Mouse (Mus musculus) CH12.LX (cell line): ENCODE results near the gene Ano10. TPM values are rescaled to one million over a fixed set of nuclear protein-coding genes. Genes with fewer than 3 reads are reported as not detected.

Experiments
- DNase-seq: peaks from one replicate; pipeline ENCODE4 v3.0.0-alpha.2; 2013; ENCODE audit errors: extremely low read depth
- H3K27ac ChIP-seq: 2 replicates; pipeline ENCODE4 v1.5.1; 2012; ENCODE audit warnings: low read depth, mild to moderate bottlenecking, control low read depth, moderate library complexity; ENCODE audit not compliant: insufficient read depth
- H3K27me3 ChIP-seq: replicated peaks from 2 replicates; pipeline ENCODE3; 2012; ENCODE audit warnings: inconsistent platforms
- H3K36me3 ChIP-seq, 2 experiments: replicated peaks in 1 of 2; 2 replicates each; pipeline versions ENCODE3 to v1.6.1; 2012; ENCODE audit warnings: inconsistent platforms in 1 of 2, low read length in 1 of 2, mild to moderate bottlenecking in 1 of 2, mixed read lengths in 1 of 2, moderate library complexity in 1 of 2; ENCODE audit not compliant: control insufficient read depth in 1 of 2, insufficient read depth in 1 of 2
- H3K4me1 ChIP-seq, 2 experiments: 2 replicates each; pipeline ENCODE4 v1.6.1; 2012; ENCODE audit warnings: inconsistent platforms in 1 of 2, moderate library complexity in 1 of 2; ENCODE audit not compliant: insufficient read depth in 2 of 2, control insufficient read depth in 1 of 2
- H3K4me2 ChIP-seq: 2 replicates; pipeline ENCODE4 v1.6.1; 2012; ENCODE audit warnings: low read depth, mild to moderate bottlenecking, control low read depth; ENCODE audit not compliant: poor library complexity, insufficient read depth, severe bottlenecking
- H3K4me3 ChIP-seq, 3 experiments: fragments of 150-350 bp in 1 of 3; sonication (generic) in 1 of 3; replicated peaks in 1 of 3; 2 replicates each; pipeline versions ENCODE3 to v1.5.1; 2011 to 2012; ENCODE audit warnings: low read depth in 2 of 3, low read length in 2 of 3, mild to moderate bottlenecking in 2 of 3, moderate library complexity in 2 of 3, control low read depth in 1 of 3, improper control_type of control experiment in 1 of 3, inconsistent platforms in 1 of 3, mixed read lengths in 1 of 3; ENCODE audit not compliant: poor library complexity in 1 of 3
- H3K79me2 ChIP-seq: replicated peaks from 2 replicates; pipeline ENCODE4 v1.6.1; 2012; ENCODE audit warnings: mild to moderate bottlenecking, moderate library complexity; ENCODE audit not compliant: control insufficient read depth, poor library complexity, insufficient read depth, severe bottlenecking; ENCODE audit errors: extremely low read depth
- H3K9ac ChIP-seq: 2 replicates; pipeline ENCODE4 v1.6.1; 2012; ENCODE audit warnings: low read depth, mild to moderate bottlenecking, control low read depth, moderate library complexity; ENCODE audit not compliant: insufficient read depth
- H3K9me3 ChIP-seq: replicated peaks from 2 replicates; pipeline ENCODE3; 2012; ENCODE audit warnings: low read length, inconsistent platforms, mixed read lengths
- CHD1 ChIP-seq: IDR thresholded peaks from 2 replicates; pipeline ENCODE4 v1.6.1; 2012; ENCODE audit warnings: low read depth, low read length, improper control_type of control experiment, inconsistent platforms
- CHD2 ChIP-seq: IDR thresholded peaks from 2 replicates; pipeline ENCODE4 v1.6.1; 2011; ENCODE audit warnings: low read length, improper control_type of control experiment
- CTCF ChIP-seq, 2 experiments: IDR thresholded peaks in 1 of 2; conservative IDR thresholded peaks in 1 of 2; 2 replicates each; pipeline ENCODE4 v1.5.1; 2011 to 2012; ENCODE audit warnings: low read depth in 2 of 2, low read length in 2 of 2, improper control_type of control experiment in 1 of 2, inconsistent platforms in 1 of 2, mild to moderate bottlenecking in 1 of 2, moderate library complexity in 1 of 2
- E2F4 ChIP-seq: IDR thresholded peaks from 2 replicates; pipeline ENCODE4 v1.6.1; 2011; ENCODE audit warnings: low read depth, low read length, improper control_type of control experiment; ENCODE audit not compliant: insufficient replicate concordance
- ELF1 ChIP-seq: IDR thresholded peaks from 2 replicates; pipeline ENCODE4 v1.6.1; 2014; ENCODE audit warnings: low read depth, mild to moderate bottlenecking, inconsistent platforms, low read length, improper control_type of control experiment
- ETS1 ChIP-seq: conservative IDR thresholded peaks from 2 replicates; pipeline ENCODE4 v1.6.1; 2012; ENCODE audit warnings: low read depth, mild to moderate bottlenecking, inconsistent platforms, low read length, improper control_type of control experiment, moderate library complexity
- JUN ChIP-seq: IDR thresholded peaks from 2 replicates; pipeline ENCODE4 v1.6.1; 2011; ENCODE audit warnings: low read depth, mild to moderate bottlenecking, low read length, improper control_type of control experiment, moderate library complexity; ENCODE audit not compliant: insufficient read depth
- KAT2A ChIP-seq: IDR thresholded peaks from 2 replicates; pipeline ENCODE4 v1.6.1; 2012; ENCODE audit warnings: low read length, improper control_type of control experiment, inconsistent platforms; ENCODE audit not compliant: insufficient replicate concordance
- MAX ChIP-seq: IDR thresholded peaks from 2 replicates; pipeline ENCODE4 v1.6.1; 2011; ENCODE audit warnings: low read length, improper control_type of control experiment
- MAZ ChIP-seq: IDR thresholded peaks from 2 replicates; pipeline ENCODE4 v1.6.1; 2012; ENCODE audit warnings: low read depth, mild to moderate bottlenecking, inconsistent platforms, low read length, improper control_type of control experiment, moderate library complexity
- MEF2A ChIP-seq: IDR thresholded peaks from 2 replicates; pipeline ENCODE4 v1.6.1; 2014; ENCODE audit warnings: low read depth, mild to moderate bottlenecking, inconsistent platforms, low read length, improper control_type of control experiment, borderline replicate concordance
- MXI1 ChIP-seq: IDR thresholded peaks from 2 replicates; pipeline ENCODE4 v1.6.1; 2011; ENCODE audit warnings: mild to moderate bottlenecking, low read depth, low read length, improper control_type of control experiment
- MYC ChIP-seq: IDR thresholded peaks from 2 replicates; pipeline ENCODE4 v1.6.1; 2011; ENCODE audit warnings: low read depth, mild to moderate bottlenecking, improper control_type of control experiment, low read length
- NELFE ChIP-seq: IDR thresholded peaks from 2 replicates; pipeline ENCODE4 v1.6.1; 2011; ENCODE audit warnings: low read depth, low read length, improper control_type of control experiment
- NRF1 ChIP-seq: IDR thresholded peaks from 2 replicates; pipeline ENCODE4 v1.6.1; 2014; ENCODE audit warnings: low read depth, mild to moderate bottlenecking, inconsistent platforms, low read length, improper control_type of control experiment, moderate library complexity
- POLR2A ChIP-seq: IDR thresholded peaks from 2 replicates; pipeline ENCODE4 v1.6.1; 2011; ENCODE audit warnings: low read depth, mild to moderate bottlenecking, improper control_type of control experiment, low read length
- POLR2AphosphoS2 ChIP-seq: IDR thresholded peaks from 2 replicates; pipeline ENCODE4 v1.6.1; 2011; ENCODE audit warnings: low read depth, low read length, improper control_type of control experiment
- RAD21 ChIP-seq: IDR thresholded peaks from 2 replicates; pipeline ENCODE4 v1.6.1; 2011; ENCODE audit warnings: low read depth, mild to moderate bottlenecking, low read length, improper control_type of control experiment, moderate library complexity
- SIN3A ChIP-seq: IDR thresholded peaks from 2 replicates; pipeline ENCODE4 v1.6.1; 2012; ENCODE audit warnings: low read length, improper control_type of control experiment, inconsistent platforms
- SMC3 ChIP-seq: IDR thresholded peaks from 2 replicates; pipeline ENCODE4 v1.6.1; 2011; ENCODE audit warnings: low read depth, low read length, improper control_type of control experiment
- TBP ChIP-seq: conservative IDR thresholded peaks from 2 replicates; pipeline ENCODE4 v1.6.1; 2011; ENCODE audit warnings: low read depth, low read length, improper control_type of control experiment
- TCF12 ChIP-seq: IDR thresholded peaks from 2 replicates; pipeline ENCODE4 v1.6.1; 2014; ENCODE audit warnings: low read depth, mild to moderate bottlenecking, inconsistent platforms, low read length, improper control_type of control experiment
- USF1 ChIP-seq: IDR thresholded peaks from 2 replicates; pipeline ENCODE4 v1.6.1; 2014; ENCODE audit warnings: low read depth, mild to moderate bottlenecking, inconsistent platforms, low read length, improper control_type of control experiment
- ZC3H11A ChIP-seq: IDR thresholded peaks from 2 replicates; pipeline ENCODE4 v1.6.1; 2012; ENCODE audit warnings: low read depth, mild to moderate bottlenecking, inconsistent platforms, low read length, improper control_type of control experiment
- ZKSCAN1 ChIP-seq: IDR thresholded peaks from 2 replicates; pipeline ENCODE4 v1.6.1; 2012; ENCODE audit warnings: low read depth, inconsistent platforms, low read length, improper control_type of control experiment, borderline replicate concordance
- ZNF384 ChIP-seq: IDR thresholded peaks from 2 replicates; pipeline ENCODE4 v1.6.1; 2012; ENCODE audit warnings: low read depth, low read length, improper control_type of control experiment, inconsistent platforms
- dilution Hi-C: fragments of 300-500 bp; cut with MboI; formaldehyde crosslinking; loops from 2 replicates; pipeline ENCODE4 v1.14.3; 2020; ENCODE audit warnings: low sequenced_read_pairs; ENCODE audit not compliant: extremely low pct_unique_long_range_greater_than_20kb, extremely low pct_ligation_motif_present
- in situ Hi-C: fragments of 300-500 bp; cut with MboI; formaldehyde crosslinking; loops from 3 replicates; pipeline ENCODE4 v1.14.3; 2019; ENCODE audit warnings: low sequenced_read_pairs, low pct_ligation_motif_present, low pct_unique_long_range_greater_than_20kb, mixed read lengths
- polyA plus RNA-seq: library from polyadenylated mRNA; unstranded; fragments of >175 nt; gene quantifications from 2 replicates; pipeline ENCODE4 v1.2.1, GENCODE M21; 2012; ENCODE audit warnings: low read depth; ENCODE audit not compliant: insufficient read length
- total RNA-seq, 2 experiments: library from RNA; depleted of rRNA; stranded (reverse); fragments of 300-350 nt in 1 of 2; fragments of >200 nt in 1 of 2; gene quantifications; 2 replicates each; pipeline ENCODE4 v1.2.3; 2012 to 2014

Gene Ano10
- total and polyA plus RNA-seq, 3 experiments: 9.5 to 23.9 (median 12.2) TPM

DNA sequence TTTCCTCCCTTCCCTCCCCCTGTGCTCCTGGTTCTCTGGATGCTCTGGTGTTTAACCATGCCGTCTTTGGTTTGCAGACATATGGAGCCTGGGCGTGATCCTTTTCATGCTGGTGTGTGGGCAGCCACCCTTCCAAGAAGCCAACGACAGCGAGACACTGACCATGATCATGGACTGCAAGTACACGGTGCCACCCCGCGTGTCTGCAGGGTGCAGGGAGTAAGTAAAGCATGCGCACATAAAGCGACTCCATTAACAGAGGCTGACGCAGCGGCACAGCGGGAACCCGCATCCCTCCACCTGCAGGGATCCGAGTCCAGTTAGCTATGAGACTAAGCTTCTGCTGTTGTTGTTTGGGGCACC lies 137.2 kb downstream of the Ano10 start:
- Histone ChIP-seq H3K4me2 (no peak overlapping the region), H3K4me3 (no peak overlapping the region), H3K79me2 (no peaks in the 10 kb centered on the region), H3K9ac (no peak overlapping the region), H3K4me1 (peaks cover 0 to 4% of the 10 kb centered on the region in 2 experiments; a peak in 1 of 4 replicates), H3K27ac (no peak overlapping the region), H3K27me3 (no peaks in the 10 kb centered on the region), H3K9me3 (peaks cover 4% of the 10 kb centered on the region), H3K36me3 (peaks cover 25 to 37% of the 10 kb centered on the region in 2 experiments)
- in situ Hi-C loops (no loop called here), dilution Hi-C loops (no loop called here)
- TF ChIP-seq POLR2AphosphoS2 (no peak), ZNF384 (no peak), CHD1 (no peak), TCF12 (no peak), CHD2 (no peak), ZC3H11A (no peak), MAZ (no peak), MYC (no peak), MXI1 (no peak), RAD21 (no peak)
- no peak for DNase-seq

DNA sequence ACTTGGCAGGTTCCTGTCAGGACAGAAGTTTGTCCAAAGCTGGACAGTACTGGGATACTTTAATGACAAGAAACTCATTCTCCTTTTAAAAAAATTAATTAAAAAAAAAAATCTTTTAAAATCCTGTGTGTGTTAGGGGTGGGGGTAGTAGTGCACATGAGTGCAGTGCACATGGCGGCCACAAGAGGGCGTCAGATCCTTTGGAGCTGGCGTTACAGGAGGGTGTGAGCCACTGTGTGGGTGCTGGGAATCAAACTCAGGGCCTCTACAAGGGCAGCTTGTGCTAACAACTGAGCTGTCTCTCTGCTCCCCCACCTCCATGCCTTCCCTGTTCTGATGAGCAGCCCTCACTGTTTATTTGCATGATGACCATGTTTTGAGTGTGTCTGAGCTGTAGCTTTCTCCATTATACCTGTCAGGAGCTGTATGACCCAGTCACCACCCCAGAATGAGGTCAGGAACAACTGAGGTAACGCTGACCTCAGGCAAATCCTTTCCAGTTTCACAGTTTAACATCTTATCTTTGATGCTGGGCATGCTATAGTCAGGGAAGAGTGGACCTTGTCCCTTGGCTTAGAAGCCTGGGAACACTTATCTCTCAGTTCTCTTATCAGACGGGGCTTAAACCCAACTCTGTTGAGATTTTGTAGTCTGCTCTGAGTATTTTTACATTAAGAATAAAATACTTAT lies 137.7 kb downstream of the Ano10 start:
- Histone ChIP-seq H3K79me2 (no peaks in the 10 kb centered on the region), H3K4me2 (no peak overlapping the region), H3K4me1 (peaks cover 0 to 4% of the 10 kb centered on the region in 2 experiments; a peak in 1 of 4 replicates), H3K9me3 (peaks cover 4% of the 10 kb centered on the region), H3K36me3 (peaks cover 25 to 37% of the 10 kb centered on the region in 2 experiments), H3K27ac (no peak overlapping the region), H3K4me3 (no peak overlapping the region), H3K27me3 (no peaks in the 10 kb centered on the region), H3K9ac (no peak overlapping the region)
- dilution Hi-C loops (no loop called here), in situ Hi-C loops (no loop called here)
- peak; percentile 30 to 44; a peak in 2 of 4 replicates for TF ChIP-seq CTCF (conservative IDR thresholded peaks at IDR 0.05 in 1 of 2, IDR thresholded peaks at IDR 0.05 in 1 of 2; ENCODE audit: low read depth in 2 of 2, low read length in 2 of 2)
- TF ChIP-seq SMC3: peak; percentile 11; the same call in 1 of the 2 replicates
- no peak for TF ChIP-seq ETS1
- no peak for DNase-seq

DNA sequence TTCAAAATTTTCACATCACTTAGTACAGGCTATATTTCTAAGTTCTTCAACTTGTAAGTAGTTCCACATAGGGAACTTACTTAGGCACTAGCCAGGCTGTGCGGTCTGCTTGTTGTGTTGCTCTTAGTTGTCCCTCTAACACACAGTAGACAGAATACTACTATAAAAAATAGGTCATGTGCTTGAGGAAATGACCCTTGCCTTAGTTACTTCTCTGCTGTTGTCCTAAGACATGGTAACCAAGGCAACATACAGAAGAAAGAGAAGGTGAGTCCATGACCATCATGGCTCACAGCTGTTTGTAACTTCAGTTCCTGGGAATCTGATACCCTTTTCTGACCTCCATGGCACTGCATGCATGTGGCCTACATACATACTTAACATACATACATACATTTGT lies 139.0 kb downstream of the Ano10 start:
- H3K9me3 ChIP-seq: peaks cover 4% of the 10 kb centered on the region
- DNase-seq: no peak
- in situ Hi-C loops (no loop called here), dilution Hi-C loops (no loop called here)
- H3K4me2 ChIP-seq: no peak overlapping the region
- no peak overlapping the region for H3K9ac ChIP-seq
- H3K27ac ChIP-seq: no peak overlapping the region
- no peaks in the 10 kb centered on the region for H3K27me3 ChIP-seq
- H3K4me1 ChIP-seq: peaks cover 0 to 8% of the 10 kb centered on the region in 2 experiments; a peak in 2 of 4 replicates
- no peaks in the 10 kb centered on the region for H3K79me2 ChIP-seq
- H3K36me3 ChIP-seq: peaks cover 18 to 26% of the 10 kb centered on the region in 2 experiments
- no peak overlapping the region for H3K4me3 ChIP-seq
- TF ChIP-seq POLR2A (no peak), ZNF384 (no peak), NELFE (no peak), E2F4 (no peak), USF1 (no peak), JUN (no peak), CHD2 (no peak), TBP (no peak), NRF1 (no peak), RAD21 (no peak), ELF1 (no peak), KAT2A (no peak), ZKSCAN1 (no peak), SIN3A (no peak), TCF12 (no peak), MEF2A (no peak), MAX (no peak)
